Mouse (Mus musculus) erythroblast, embryonic 14.5 days (primary cell): ENCODE measurements at regions not wholly inside any gene's neighbourhood (a gene's known extent, or its start where the extent isn't known, plus 50 kb on each side); places are given as distances from the start of the nearest gene placed in this dataset.

Source experiments
- GATA1 ChIP-seq: IDR thresholded peaks from 2 replicates; pipeline ENCODE4 v1.6.1; 2012; ENCODE audit warnings: low read length, inconsistent platforms, mixed read lengths
- TAL1 ChIP-seq: IDR thresholded peaks from 3 replicates; pipeline ENCODE4 v1.6.1; 2012; ENCODE audit warnings: low read length, inconsistent platforms, mixed read lengths

DNA sequence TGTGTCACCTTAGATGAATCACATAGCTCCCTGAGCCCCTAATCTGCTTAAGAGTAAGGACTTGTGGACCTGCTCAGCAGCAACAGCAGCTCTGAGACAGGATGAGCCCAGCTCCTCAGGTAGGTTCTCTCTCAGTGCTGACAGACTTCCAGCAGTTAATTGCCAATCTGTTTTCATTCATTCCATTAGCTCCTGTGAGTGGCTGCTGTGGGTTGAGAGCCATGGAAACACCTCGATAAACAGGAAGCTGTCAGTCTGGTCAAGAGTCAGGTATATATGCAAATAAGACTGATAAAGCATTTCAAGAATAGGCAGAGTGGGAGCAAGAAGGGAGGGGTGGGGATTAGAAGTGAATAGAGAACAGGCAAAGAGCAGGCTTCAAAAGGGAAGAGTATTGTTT is 673.7 kb downstream of the Zfp706 start:
- TF ChIP-seq GATA1 (no peak), TAL1 (no peak)
